Mouse (Mus musculus) gastrocnemius, postnatal 36 days (tissue): ENCODE measurements around the gene Hoxd8. TPM values are rescaled to one million over a fixed set of nuclear protein-coding genes. Genes with fewer than 3 reads are reported as not detected.

Experiments used
- DNase-seq, 2 experiments: peaks; one replicate each; pipeline ENCODE4 v3.0.0; 2022
- intact Hi-C: fragments of 180-260 bp; cut with DNase I; formaldehyde crosslinking; loops from one replicate; pipeline ENCODE4 v1.15.1; 2025
- microRNA-seq, 2 experiments: library from miRNA; unstranded; fragments of <30 nt; microRNA quantifications; one replicate each; pipeline ENCODE4 v1.2.0; 2021
- total RNA-seq, 2 experiments: library from RNA; stranded (reverse); gene quantifications; 2 replicates each; pipeline ENCODE4 v1.2.3; 2021

The Hoxd8 gene
- total RNA-seq, 2 experiments from 2014 or later, result 38.1 to 38.5 TPM

DNA sequence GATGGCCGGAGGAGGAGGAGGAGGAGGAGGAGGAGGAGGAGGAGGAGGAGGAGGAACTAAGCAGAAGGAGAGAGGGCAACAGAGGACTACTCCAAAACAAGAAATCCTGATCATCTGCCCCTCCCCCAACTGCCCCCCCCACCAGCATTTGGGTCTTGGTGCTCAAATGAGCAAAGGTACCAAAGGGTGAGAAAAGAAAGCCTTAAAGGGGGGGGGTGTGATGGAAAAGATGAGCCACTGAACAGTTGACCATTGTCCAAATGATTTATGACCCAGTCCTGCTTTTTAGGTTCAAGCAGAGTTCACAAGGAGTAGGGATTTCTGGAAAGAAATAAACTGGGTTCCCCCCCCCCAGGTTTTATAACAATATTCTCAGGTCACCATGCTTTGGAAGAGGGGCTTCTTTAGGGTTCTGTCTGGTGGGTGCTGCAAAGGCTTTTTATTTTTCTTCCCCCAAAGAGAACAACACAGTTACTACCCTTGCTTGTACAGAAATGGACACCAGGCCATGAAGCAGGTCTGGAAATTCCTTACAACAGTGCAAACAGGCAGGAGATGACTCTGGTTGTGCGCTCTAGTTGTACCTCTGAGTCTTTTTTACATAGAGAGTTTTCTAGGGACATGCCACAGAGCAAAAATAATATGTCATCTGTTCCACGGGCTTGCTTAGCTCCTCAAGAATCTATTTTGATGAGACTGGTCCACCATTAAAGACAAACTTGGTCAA, 37.0 kb downstream of the Hoxd8 start:
- intact Hi-C loops, result no loop called here
- no peak for DNase-seq

DNA sequence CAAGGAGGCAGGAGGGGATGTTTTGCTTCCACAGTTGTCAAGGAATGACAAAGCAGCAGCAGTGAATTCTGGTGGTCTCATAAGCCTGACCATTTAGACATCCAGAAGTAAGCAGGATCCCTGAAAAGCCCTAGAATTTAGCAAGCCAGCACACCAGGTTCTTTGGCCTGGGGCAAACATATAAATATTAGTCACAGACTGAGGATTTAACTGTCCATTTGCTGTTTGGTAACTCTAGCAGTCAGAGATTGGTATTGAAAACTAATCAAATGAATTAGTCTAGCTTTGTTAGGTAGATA, 37.5 kb downstream of the Hoxd8 start:
- no peak for DNase-seq
- intact Hi-C loops, result no loop called here

DNA sequence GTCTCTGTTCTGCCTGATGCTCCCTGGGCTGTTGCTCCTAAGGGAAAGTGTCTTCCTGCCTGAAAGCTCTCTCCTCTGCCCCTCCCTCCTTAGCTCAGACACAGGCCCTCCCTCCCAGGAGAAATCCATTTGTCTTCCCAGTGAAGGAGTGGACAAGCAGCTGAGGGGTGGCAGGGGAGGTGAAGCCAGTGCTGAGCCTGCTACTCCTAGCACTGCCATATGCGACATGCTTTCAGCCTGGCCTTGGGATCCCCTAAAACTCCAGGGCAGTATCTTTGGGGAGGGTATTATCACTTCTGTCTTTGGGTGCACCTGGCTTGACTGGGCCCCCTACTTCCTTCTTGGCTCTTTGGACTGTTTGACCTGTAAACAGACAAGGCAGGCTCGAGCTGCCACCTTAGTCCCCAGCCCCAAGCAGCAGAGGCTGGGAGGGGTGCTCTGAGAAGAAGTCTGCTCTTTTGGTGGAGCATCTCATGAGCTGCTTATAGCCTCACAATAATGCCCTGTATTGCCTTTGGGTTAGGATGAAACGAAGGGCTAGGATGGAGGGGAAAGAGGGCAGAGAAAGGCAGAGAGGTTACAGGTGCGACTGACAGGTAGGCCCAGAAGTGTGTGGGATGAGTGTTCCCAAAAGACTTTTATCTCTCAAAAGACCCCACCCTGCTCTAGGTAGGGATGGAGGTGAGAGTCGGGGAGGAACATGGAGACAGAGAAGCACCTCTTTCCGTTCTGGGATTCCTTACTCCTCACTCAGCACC, 41.3 kb downstream of the Hoxd8 start:
- intact Hi-C loops, result no loop called here
- DNase-seq, result no peak

DNA sequence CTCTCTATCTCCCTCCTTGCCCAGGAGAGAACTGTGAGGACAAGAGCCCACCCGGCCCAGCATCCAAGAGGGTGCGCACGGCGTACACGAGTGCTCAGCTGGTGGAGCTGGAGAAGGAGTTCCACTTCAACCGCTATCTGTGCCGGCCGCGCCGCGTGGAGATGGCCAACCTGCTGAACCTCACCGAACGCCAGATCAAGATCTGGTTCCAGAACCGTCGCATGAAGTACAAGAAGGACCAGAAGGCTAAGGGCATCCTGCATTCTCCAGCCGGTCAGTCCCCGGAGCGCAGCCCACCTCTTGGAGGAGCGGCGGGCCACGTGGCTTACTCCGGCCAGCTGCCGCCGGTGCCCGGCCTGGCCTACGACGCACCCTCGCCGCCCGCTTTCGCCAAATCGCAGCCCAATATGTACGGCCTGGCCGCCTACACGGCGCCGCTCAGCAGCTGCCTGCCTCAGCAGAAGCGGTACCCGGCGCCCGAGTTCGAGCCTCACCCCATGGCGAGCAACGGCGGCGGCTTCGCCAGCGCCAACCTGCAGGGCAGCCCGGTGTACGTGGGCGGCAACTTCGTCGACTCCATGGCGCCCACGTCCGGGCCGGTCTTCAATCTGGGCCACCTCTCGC, 42.0 kb downstream of the Hoxd8 start:
- intact Hi-C loops, result no loop called here
- no peak for DNase-seq

DNA sequence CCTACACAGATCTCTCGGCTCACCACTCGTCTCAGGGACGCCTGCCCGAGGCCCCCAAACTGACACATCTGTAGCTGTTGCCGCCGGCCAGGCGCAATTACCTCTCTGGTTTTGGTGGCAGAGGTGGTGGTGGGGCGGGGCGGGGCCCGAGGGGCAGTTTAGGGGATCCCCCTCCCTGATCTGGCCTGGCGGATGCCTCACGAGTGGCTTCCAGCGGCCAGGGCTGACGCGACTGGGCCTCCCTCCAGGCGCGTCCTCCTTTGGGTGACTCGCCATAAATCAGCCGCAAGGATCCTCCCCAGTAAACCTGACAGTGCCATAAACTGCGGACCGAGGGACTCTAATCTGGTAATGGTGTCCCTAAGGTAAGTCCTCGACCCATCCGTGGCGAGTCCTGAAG, 42.6 kb downstream of the Hoxd8 start:
- intact Hi-C loops, result no loop called here
- no peak for DNase-seq

DNA sequence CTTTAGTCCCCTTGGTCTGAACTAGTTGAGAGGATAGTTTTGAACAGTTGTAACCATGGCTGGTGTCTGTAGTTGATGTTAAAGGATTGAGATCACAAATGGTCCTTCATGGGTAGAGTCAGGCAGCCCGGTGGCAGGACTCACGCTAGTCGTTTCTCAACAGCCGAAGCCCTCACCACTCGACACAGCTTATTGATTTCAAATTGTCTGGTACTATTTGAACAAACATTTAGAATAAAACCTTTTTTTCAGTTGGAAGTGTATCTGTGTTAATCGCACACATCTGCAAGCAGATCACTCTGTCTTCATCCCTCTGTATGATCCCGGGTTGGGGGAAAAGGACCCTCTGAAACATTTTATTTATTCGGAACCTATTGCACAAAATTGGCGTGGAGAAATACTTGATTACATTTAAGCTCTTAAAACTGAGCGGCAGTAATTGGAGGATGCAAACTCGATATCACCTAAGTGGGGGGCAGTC, 43.3 kb downstream of the Hoxd8 start:
- intact Hi-C loops, result no loop called here

DNA sequence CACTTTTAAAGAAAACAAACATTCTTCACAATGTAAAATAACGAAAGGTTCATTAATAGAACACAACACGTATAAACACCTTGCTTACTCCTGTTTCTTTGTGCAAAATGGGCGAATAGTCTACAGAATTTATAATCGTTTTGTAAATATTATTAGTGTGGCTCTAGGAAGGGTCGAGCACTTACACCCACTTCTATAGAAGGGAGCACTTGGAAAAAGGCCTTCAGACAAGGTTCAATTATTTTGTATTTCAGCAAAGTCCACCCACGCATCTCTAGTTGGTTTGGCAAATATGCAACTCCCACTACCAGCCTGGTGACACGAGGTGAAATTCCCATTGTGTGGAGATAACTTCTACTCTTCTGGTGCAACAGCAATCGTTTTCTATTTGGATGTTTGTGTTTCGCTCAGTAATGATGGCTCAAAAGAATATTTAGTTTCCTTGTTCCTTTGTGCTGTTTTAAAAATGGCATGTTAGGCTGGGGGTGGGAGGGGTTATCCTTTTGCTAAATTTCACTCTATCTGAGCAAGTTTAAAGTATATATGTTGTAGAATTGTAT, 44.1 kb downstream of the Hoxd8 start:
- intact Hi-C loops, result no loop called here

More for the DNA sequence above, 43.3 kb downstream of the Hoxd8 start:
- DNase-seq, result no peak

DNA sequence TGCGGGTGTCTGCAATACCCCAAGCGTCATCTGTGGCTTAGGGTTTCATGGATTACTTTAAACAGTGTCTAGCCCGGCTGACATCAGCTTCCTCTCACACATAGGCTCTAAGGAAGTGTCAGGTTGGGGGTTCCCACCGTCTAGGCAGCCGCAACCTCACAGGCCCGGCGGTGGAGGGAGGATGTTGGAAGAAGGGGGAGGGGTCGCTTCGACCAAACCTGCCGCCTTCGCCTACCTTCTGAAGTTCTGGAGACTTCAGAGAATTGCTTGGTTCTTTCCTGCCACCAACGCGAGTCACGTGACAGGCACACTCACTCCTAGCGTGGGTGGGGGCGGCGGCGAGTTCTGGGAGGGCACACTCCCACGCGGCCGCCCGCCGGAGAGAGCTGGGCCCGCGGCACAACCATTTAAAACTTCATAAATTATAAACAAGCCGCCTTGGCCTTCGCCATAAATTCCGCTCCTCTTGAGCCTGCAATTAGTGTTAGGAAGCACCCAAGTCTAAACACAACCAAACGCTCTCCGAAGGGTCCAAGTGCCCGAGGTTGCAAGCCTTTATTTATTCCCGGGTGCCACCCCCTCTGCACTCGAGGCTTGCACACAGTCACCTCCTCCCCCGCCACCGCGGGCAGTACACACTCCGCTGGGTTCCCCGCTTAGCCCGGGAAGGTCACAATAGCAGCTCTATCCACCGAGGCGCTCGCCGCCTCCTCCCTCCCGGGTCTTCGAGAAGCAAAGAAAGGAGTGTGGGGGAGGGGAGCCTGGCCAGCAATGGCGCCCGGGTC, 45.1 kb downstream of the Hoxd8 start:
- DNase-seq, result no peak

More for the DNA sequence above, 44.1 kb downstream of the Hoxd8 start:
- no peak for DNase-seq

DNA sequence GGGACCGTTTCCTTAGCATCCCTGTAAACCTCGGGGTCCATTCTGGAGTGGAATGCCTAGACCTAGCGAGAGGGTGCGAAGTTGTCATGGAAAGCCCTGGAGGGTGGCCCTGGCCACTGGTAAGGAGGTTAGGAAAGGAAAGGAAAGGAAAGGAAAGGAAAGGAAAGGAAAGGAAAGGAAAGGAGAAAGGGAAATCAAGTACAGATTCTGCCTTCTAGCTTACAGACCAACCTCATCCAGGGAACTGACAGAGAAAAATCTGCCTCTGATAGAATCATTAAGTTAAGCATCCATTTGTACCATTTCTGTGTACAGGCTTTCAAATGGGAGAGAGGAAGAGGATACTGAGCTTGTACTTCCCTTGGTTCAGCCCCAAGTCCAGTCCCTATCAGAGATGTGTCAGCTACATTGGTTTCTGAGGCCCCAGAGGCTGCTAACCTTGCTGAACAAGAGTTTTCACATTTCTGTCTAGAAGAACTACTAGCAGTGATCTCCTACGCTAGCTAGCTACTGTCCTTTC, 46.4 kb downstream of the Hoxd8 start:
- no peak for DNase-seq
- intact Hi-C loops, result loop anchor here (1.0 kb wide), 1 partner anchor 31 kb away; no protein-coding TSS in a partner anchor

More for the DNA sequence above, 45.1 kb downstream of the Hoxd8 start:
- intact Hi-C loops, result no loop called here

DNA sequence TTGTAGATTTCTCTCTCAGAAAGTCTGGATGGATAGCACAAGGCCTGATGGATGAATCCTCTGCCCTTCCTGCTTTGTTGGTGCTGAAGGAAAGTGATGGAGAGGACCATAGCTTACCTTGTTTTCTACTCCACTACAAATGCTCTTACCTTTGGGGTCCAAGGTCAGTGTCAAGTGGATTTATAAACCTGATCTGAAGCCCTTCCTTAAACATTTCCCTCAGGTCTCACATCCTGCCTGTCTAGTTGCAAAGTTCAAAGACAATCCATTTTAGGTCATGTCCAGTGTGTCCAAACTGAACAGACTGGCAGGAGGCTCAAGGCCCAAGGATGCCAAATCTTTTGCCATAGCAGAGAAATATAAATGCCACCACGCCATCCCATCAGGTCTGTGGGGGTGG, 47.4 kb downstream of the Hoxd8 start:
- intact Hi-C loops, result loop anchor here (1.0 kb wide), 1 partner anchor 29 kb away; no protein-coding TSS in a partner anchor
- no peak for DNase-seq

DNA sequence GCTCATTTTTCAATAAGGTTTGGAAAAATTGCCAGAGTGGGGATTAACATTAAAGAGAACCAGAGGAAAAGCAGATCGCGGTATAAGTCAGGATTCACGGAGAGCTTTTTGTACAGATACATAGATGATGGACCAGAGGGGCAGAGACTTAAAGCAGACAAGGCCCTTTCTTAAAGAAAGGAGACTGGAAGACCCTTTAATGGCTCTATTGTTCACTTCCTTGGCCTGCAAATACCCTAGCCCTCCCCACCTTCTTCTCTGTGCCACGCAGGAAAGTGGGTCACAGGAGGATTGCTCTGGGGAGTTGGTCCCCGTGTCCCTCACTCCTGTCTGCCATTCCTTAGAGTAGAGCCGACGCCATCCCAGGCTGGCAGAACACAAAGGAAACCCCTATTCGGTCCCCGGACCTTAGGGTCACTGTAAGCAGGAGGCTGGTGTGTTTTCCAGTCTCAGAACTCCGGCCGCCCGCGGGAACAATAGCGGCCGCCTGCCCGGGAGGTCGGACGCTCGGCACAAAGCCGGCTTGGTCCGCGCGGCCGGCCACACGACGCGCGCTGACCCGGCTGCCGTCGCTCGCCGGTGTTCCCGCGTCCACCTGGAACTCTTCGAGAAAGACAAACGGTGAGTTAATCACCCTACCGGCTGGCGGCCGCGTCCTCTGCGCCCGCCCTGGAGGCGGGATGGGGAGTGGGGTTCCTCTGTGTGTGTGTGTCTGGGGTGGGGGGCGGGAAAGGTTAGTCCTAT, 48.2 kb downstream of the Hoxd8 start:
- no peak for DNase-seq
- intact Hi-C loops, result no loop called here

DNA sequence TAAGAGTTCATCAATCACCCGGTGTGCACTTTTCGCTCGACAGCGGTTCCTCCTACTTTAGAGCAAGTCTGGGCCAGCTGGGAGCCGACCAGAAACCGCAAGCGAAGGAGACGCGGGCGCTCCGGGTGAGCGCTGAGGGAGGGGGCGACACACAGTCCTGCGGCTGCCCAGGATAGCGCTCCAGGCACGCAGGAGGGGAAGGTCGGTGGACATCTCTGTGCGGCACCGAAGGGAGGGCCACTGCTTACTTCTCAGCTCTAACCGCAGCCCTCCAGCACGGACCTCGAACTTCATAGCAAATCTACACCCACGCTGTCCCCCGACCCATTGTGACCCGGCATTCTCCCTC, 48.7 kb downstream of the Hoxd8 start:
- intact Hi-C loops, result no loop called here
- DNase-seq, result no peak

DNA sequence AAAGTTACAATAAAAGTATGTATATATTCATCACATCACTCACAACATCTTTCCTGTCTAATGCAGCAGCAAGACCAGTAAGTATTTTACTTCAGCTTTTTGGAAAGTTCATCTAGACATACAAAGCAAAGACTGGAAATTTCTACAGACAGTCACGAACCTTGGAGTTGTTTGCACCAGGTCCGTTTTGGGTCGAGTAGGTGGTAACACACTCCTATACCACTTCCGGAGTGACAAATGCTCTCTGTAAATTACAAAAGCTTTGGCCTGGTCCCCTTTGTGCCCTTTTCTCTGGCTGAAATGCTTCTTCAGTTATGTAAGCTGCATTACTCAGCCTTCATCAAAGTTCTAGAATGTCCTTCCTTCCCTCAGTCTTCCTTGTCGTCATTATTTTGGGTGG, 49.3 kb downstream of the Hoxd8 start:
- intact Hi-C loops, result no loop called here
- no peak for DNase-seq

Small RNA genes within 50 kb of the gene (microRNA-seq; reads per million reads assigned to microRNA genes)
- gene Gm44463, result 0 reads per million in 2 experiments
- 17,226 to 26,347 reads per million in 2 experiments for gene Mir10b

Other genes with a start within 250 kb of the Hoxd8 start
- 10 to 100 TPM; 47.6 to 50.4 TPM for gene Lnpk, start 125.2 kb upstream of the Hoxd8 start, total RNA-seq
- gene Evx2, start 45.1 kb upstream of the Hoxd8 start, total RNA-seq, result not detected
- gene Hoxd13, start 36.3 kb upstream of the Hoxd8 start, total RNA-seq, result not detected
- gene Hoxd12, start 29.6 kb upstream of the Hoxd8 start, total RNA-seq, result not detected
- not detected for gene Hoxd11, start 25.1 kb upstream of the Hoxd8 start, total RNA-seq
- gene Hoxd10, start 12.7 kb upstream of the Hoxd8 start, total RNA-seq, result 1 to 10 TPM; 3.8 to 4.6 TPM
- gene Hoxd9, start 6.9 kb upstream of the Hoxd8 start, total RNA-seq, result 10 to 100 TPM; 16.7 to 16.8 TPM
- under 1 TPM in 1 of 2 experiments, not detected in 1; 0.32 TPM for gene Hoxd3, start 7.3 kb downstream of the Hoxd8 start, total RNA-seq
- 1 to 10 TPM; 1.1 to 1.5 TPM for gene Hoxd4, start 7.3 kb downstream of the Hoxd8 start, total RNA-seq
- gene Gm28230, start 22.1 kb downstream of the Hoxd8 start, total RNA-seq, result under 1 TPM in 1 of 2 experiments, not detected in 1; 0.12 TPM
- gene Hoxd1, start 58.4 kb downstream of the Hoxd8 start, total RNA-seq, result not detected
- 10 to 100 TPM; 26.1 to 32.9 TPM for gene Mtx2, start 121.2 kb downstream of the Hoxd8 start, total RNA-seq